Mouse (Mus musculus) lung, embryonic 14.5 days (tissue): Measurements from ENCODE around the gene Gpr3. TPM values are rescaled to one million over a fixed set of nuclear protein-coding genes. Genes with fewer than 3 reads are reported as not detected.

Experiments used
- ATAC-seq: fragments of 200-750 bp; cut with Nextera tagmentation; 2 replicates; pipeline ENCODE4 v1.8.0; 2017; ENCODE audit warnings: mild to moderate bottlenecking, moderate TSS enrichment, moderate library complexity; ENCODE audit not compliant: insufficient read depth
- DNase-seq: peaks from one replicate; pipeline ENCODE4 v3.0.0-alpha.2; 2015
- H3K27ac ChIP-seq: fragments of 300-500 bp; sonication (generic); 2 replicates; pipeline ENCODE4 v1.5.1; 2014; ENCODE audit warnings: low read depth, mild to moderate bottlenecking, moderate library complexity
- H3K27me3 ChIP-seq: fragments of 300-500 bp; sonication (generic); 2 replicates; pipeline ENCODE4 v1.6.1; 2014; ENCODE audit warnings: low read length, control low read depth; ENCODE audit not compliant: insufficient read depth
- H3K36me3 ChIP-seq: fragments of 300-500 bp; sonication (generic); 2 replicates; pipeline ENCODE4 v1.6.1; 2014; ENCODE audit warnings: control low read depth; ENCODE audit not compliant: insufficient read depth
- H3K4me1 ChIP-seq: fragments of 300-500 bp; sonication (generic); 2 replicates; pipeline ENCODE4 v1.6.1; 2014; ENCODE audit warnings: antibody characterized with exemption, control low read depth; ENCODE audit not compliant: insufficient read depth
- H3K4me2 ChIP-seq: fragments of 300-500 bp; sonication (generic); 2 replicates; pipeline ENCODE4 v1.6.1; 2014; ENCODE audit warnings: mild to moderate bottlenecking
- H3K4me3 ChIP-seq: fragments of 300-500 bp; sonication (generic); 2 replicates; pipeline ENCODE4 v1.5.1; 2014; ENCODE audit warnings: low read depth, low read length
- H3K9ac ChIP-seq: fragments of 300-500 bp; sonication (generic); 2 replicates; pipeline ENCODE4 v1.6.1; 2014
- H3K9me3 ChIP-seq: fragments of 300-500 bp; sonication (generic); 2 replicates; pipeline ENCODE4 v1.6.1; 2016; ENCODE audit warnings: low read depth, low read length, control low read depth
- CTCF ChIP-seq: IDR thresholded peaks from 2 replicates; pipeline ENCODE4 v1.5.1; 2016; ENCODE audit warnings: antibody characterized with exemption, low read depth
- WGBS: fragments of 180-500 bp; shearing (Covaris S2); extraction: QIAGEN DNeasy Blood & Tissue Kit; methylation state at CpG from one replicate; pipeline ENCODE4 v1.1.7; 2014; 5-methylcytosine and 5-hydroxymethylcytosine counted together
- polyA plus RNA-seq: library from polyadenylated mRNA; unstranded; fragments of >200 nt; fragmentation: Nextera tagmentation; extraction: Ambion mirVana; gene quantifications from 2 replicates; pipeline ENCODE4 v1.2.1, GENCODE M21; 2014

Gene Gpr3
- 0.18 TPM in 1 of 2 replicates, not detected in the other for polyA plus RNA-seq

- no peak for TF ChIP-seq CTCF
- H3K27ac ChIP-seq, result no peak within 1 kb of the TSS
- WGBS, result 2% methylated on average over 52 of the region's 52 CpGs
- H3K27me3 ChIP-seq, result peaks cover 28% of the 10 kb centered on the region; the same call in 1 of the 2 replicates
- ATAC-seq (peak; percentile 42; the same call in 1 of the 2 replicates), DNase-seq (no peak)
- peaks cover 11% of the 10 kb centered on the region for H3K4me1 ChIP-seq
- H3K4me3 ChIP-seq, result peak within 1 kb of the TSS; percentile 65
- no peaks in the 10 kb centered on the region for H3K9me3 ChIP-seq
- H3K9ac ChIP-seq, result peak within 1 kb of the TSS; percentile 55
- no peaks in the 10 kb centered on the region for H3K36me3 ChIP-seq
- peak within 1 kb of the TSS; percentile 100 for H3K4me2 ChIP-seq
These were observed at the start of gene Gpr3, which contains the start of gene Cd164l2 for GRCm38 (mm10) chr4:133211751-133212561. TSS of gene Gpr3 (minus strand) at chr4:133212536. TSS of gene Cd164l2 (plus strand) at chr4:133212131.

- DNase-seq (no peak), ATAC-seq (no peak)
- Histone ChIP-seq H3K27ac (no peak overlapping the region), H3K4me2 (no peak overlapping the region), H3K36me3 (peaks cover 24% of the 10 kb centered on the region), H3K27me3 (no peaks in the 10 kb centered on the region), H3K4me3 (no peak overlapping the region), H3K9me3 (no peaks in the 10 kb centered on the region), H3K9ac (no peak overlapping the region), H3K4me1 (no peaks in the 10 kb centered on the region)
- TF ChIP-seq CTCF, result no peak
- WGBS, result 47% methylated on average over 10 of the region's 10 CpGs
These were observed 49.5 kb upstream of the Gpr3 start for GRCm38 (mm10) chr4:133261641-133262374.

- no peaks in the 10 kb centered on the region for H3K4me1 ChIP-seq
- no peak overlapping the region for H3K4me3 ChIP-seq
- no peaks in the 10 kb centered on the region for H3K9me3 ChIP-seq
- peaks cover 10% of the 10 kb centered on the region; the same call in 1 of the 2 replicates for H3K27me3 ChIP-seq
- H3K4me2 ChIP-seq, result no peak overlapping the region
- WGBS, result 72% methylated on average over 12 of the region's 12 CpGs
- H3K27ac ChIP-seq, result no peak overlapping the region
- H3K9ac ChIP-seq, result no peak overlapping the region
- no peak for DNase-seq
- ATAC-seq, result no peak
- H3K36me3 ChIP-seq, result no peaks in the 10 kb centered on the region
- TF ChIP-seq CTCF, result no peak
These were observed 45.6 kb upstream of the Gpr3 start for GRCm38 (mm10) chr4:133257798-133258408.

GRCm38 (mm10) chr4:133257230-133257629, 44.9 kb upstream of the Gpr3 start:
- peak overlapping the region; percentile 36 for H3K4me2 ChIP-seq
- H3K9ac ChIP-seq, result no peak overlapping the region
- ATAC-seq (peak; percentile 11; the same call in 1 of the 2 replicates), DNase-seq (peak; percentile 43)
- 0 out of 2 replicates have a peak overlapping the region, but pooled peaks have one; percentile 12 for H3K4me3 ChIP-seq
- H3K9me3 ChIP-seq, result no peaks in the 10 kb centered on the region
- no peak overlapping the region for H3K27ac ChIP-seq
- H3K36me3 ChIP-seq, result no peaks in the 10 kb centered on the region
- no peaks in the 10 kb centered on the region for H3K4me1 ChIP-seq
- TF ChIP-seq CTCF, result no peak
- peaks cover 15% of the 10 kb centered on the region; the same call in 1 of the 2 replicates for H3K27me3 ChIP-seq
- WGBS, result 25% methylated on average over 12 of the region's 12 CpGs

- 0 out of 2 replicates have a peak overlapping the region, but pooled peaks have one; percentile 12 for H3K4me3 ChIP-seq
- peak overlapping the region; percentile 36 for H3K4me2 ChIP-seq
- no peaks in the 10 kb centered on the region for H3K9me3 ChIP-seq
- WGBS, result 11% methylated on average over 24 of the region's 24 CpGs
- no peak overlapping the region for H3K27ac ChIP-seq
- H3K27me3 ChIP-seq, result peaks cover 19% of the 10 kb centered on the region
- peak; percentile 45; the same call in 1 of the 2 replicates for ATAC-seq
- TF ChIP-seq CTCF, result no peak
- no peaks in the 10 kb centered on the region for H3K36me3 ChIP-seq
- DNase-seq, result peak; percentile 35
- no peaks in the 10 kb centered on the region for H3K4me1 ChIP-seq
- no peak overlapping the region for H3K9ac ChIP-seq
These were observed 44.5 kb upstream of the Gpr3 start for GRCm38 (mm10) chr4:133256820-133257219.

- no peak for ATAC-seq
- H3K27ac ChIP-seq, result no peak overlapping the region
- H3K9me3 ChIP-seq, result no peaks in the 10 kb centered on the region
- DNase-seq, result no peak
- no peak for TF ChIP-seq CTCF
- no peak overlapping the region for H3K9ac ChIP-seq
- 44% methylated on average over 6 of the region's 6 CpGs for WGBS
- H3K4me1 ChIP-seq, result no peaks in the 10 kb centered on the region
- H3K4me3 ChIP-seq, result no peak overlapping the region
- peaks cover 34% of the 10 kb centered on the region for H3K27me3 ChIP-seq
- no peak overlapping the region for H3K4me2 ChIP-seq
- H3K36me3 ChIP-seq, result no peaks in the 10 kb centered on the region
These were observed 43.1 kb upstream of the Gpr3 start for GRCm38 (mm10) chr4:133255392-133255791.
